In the genomic region with DNA sequence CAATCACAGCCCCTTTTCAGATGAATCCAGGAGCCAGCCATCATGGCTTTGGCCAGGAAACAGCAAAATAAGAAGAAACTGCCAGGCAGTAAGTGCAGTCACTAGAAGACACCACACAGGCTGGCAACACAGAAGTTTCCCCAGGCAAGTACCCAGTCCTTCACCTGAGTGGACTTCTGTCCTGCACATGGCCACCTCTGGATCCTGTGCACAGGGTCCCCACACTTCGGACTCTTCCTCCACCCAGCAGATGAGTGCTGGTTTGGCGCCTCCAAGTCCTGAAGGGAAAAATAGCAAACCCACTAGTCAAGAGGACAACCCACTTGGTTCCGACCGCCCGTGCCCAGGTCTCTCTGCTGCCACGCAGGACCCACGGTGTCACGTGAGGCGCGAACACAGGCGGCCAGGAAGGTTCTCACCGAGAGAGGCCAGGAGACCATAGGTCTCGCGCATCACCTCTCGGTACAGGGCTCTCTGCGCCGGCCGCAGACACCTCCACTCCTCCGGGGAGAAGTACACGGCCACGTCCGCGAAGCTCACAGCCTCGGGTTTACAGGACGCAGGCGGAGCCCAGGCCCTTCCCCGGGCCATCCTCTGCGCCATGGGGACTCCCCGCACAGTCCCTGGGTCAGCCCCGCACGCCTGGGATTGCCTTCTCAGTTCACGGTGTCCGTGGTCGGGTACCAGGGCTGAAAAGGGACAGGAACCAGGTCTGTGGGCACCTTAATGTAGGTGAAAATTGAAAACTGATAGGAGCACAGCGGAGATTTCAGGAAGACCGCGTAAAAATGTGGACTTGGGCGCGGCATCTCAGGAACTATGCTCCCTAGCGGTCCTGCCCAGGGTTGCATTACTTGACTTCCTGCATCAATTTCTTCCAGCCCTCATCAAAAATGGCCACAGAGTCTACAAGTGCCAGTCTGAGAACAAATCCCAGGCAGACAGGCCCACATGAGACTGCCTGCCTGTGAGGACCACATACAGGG, we compare ENCODE assay signal across 7 mouse cellular contexts. TPM values are rescaled to one million over a fixed set of nuclear protein-coding genes. Genes with fewer than 3 reads are reported as not detected.
DNase-seq lines count a peak whose midpoint lies in the region; ATAC-seq and TF ChIP-seq lines count a peak whose summit lies in the region.
"Not testable (repeated sequence)": the region's sequence is repeated elsewhere in the genome, so short reads cannot be mapped to it uniquely, and the experiment has no call there.

TSS of gene Zfp764 (minus strand) at position 821 of the 986 bp plus-strand sequence.

- H3K4me2 ChIP-seq in embryonic facial prominence, embryonic 13.5 days = peak within 1 kb of the TSS; percentile 91
- peak within 1 kb of the TSS; percentile 88 for H3K4me2 ChIP-seq in limb, embryonic 12.5 days
- peak within 1 kb of the TSS; percentile 90 for H3K4me2 ChIP-seq in midbrain, embryonic 15.5 days

- DNase-seq in adrenal gland, postnatal 25 days = peak; percentile 79
- DNase-seq in heart, adult 18-20 months = peak; percentile 91 to 95
- peak; percentile 95 for DNase-seq in kidney, adult 2 months
- peak; percentile 81 to 85 for DNase-seq in spleen, adult 2 months (ENCODE audit: low read depth in 1 of 2, low spot score in 2 of 2)

- H3K9me3 ChIP-seq in embryonic facial prominence, embryonic 13.5 days; limb, embryonic 12.5 days; midbrain, embryonic 15.5 days: not testable (repeated sequence)

- H3K9ac ChIP-seq in embryonic facial prominence, embryonic 13.5 days = peak within 1 kb of the TSS; percentile 84
- peak within 1 kb of the TSS; percentile 86 for H3K9ac ChIP-seq in limb, embryonic 12.5 days (replicated peaks)
- H3K9ac ChIP-seq in midbrain, embryonic 15.5 days = peak within 1 kb of the TSS; percentile 74

- ATAC-seq in embryonic facial prominence, embryonic 13.5 days (ENCODE audit: insufficient number of reproducible peaks, insufficient read depth, low FRiP score, low TSS enrichment, low read depth) = peak; percentile 78
- peak; percentile 75 for ATAC-seq in limb, embryonic 12.5 days (ENCODE audit: insufficient number of reproducible peaks, insufficient read depth, low FRiP score, low TSS enrichment, low read depth)
- peak; percentile 89 for ATAC-seq in midbrain, embryonic 15.5 days (replicated peaks)

- H3K27ac ChIP-seq in embryonic facial prominence, embryonic 13.5 days = peak within 1 kb of the TSS; percentile 77; the same call in 1 of the 2 replicates
- peak within 1 kb of the TSS; percentile 72 for H3K27ac ChIP-seq in kidney, adult 2 months (ENCODE audit: insufficient read depth, low read depth, low read length)
- H3K27ac ChIP-seq in limb, embryonic 12.5 days = peak within 1 kb of the TSS; percentile 83
- H3K27ac ChIP-seq in midbrain, embryonic 15.5 days = peak within 1 kb of the TSS; percentile 80
- H3K27ac ChIP-seq in spleen, adult 2 months (ENCODE audit: insufficient read depth, low read length) = peak within 1 kb of the TSS; percentile 90

- peak; percentile 73 for TF ChIP-seq CTCF in kidney, adult 2 months (conservative IDR thresholded peaks at IDR 0.05; ENCODE audit: insufficient read depth, insufficient read length, low read depth, low read length)
- TF ChIP-seq CTCF in spleen, adult 2 months (IDR thresholded peaks at IDR 0.05; ENCODE audit: extremely low read depth, insufficient read depth, insufficient read length, insufficient replicate concordance) = peak; percentile 53; the same call in 1 of the 2 replicates

- H3K36me3 ChIP-seq in embryonic facial prominence, embryonic 13.5 days; kidney, adult 2 months (ENCODE audit: control insufficient read depth, insufficient read depth, low read length); limb, embryonic 12.5 days; midbrain, embryonic 15.5 days (replicated peaks); spleen, adult 2 months (ENCODE audit: control insufficient read depth, insufficient read depth, low read length): not testable (repeated sequence)

- H3K4me1 ChIP-seq in embryonic facial prominence, embryonic 13.5 days; kidney, adult 2 months (ENCODE audit: control insufficient read depth, insufficient read depth, low read length); limb, embryonic 12.5 days (replicated peaks); midbrain, embryonic 15.5 days; spleen, adult 2 months (ENCODE audit: control insufficient read depth, insufficient read depth, insufficient read length): not testable (repeated sequence)

- 7% methylated on average over 40 of the region's 40 CpGs for WGBS in embryonic facial prominence, embryonic 13.5 days
- WGBS in kidney, adult 2 months = 1% methylated on average over 40 of the region's 40 CpGs
- WGBS in limb, embryonic 12.5 days = 5% methylated on average over 40 of the region's 40 CpGs
- 6% methylated on average over 39 of the region's 40 CpGs for WGBS in midbrain, embryonic 15.5 days
- WGBS in spleen, adult 2 months = 1% methylated on average over 40 of the region's 40 CpGs

- peak within 1 kb of the TSS; percentile 59 for H3K4me3 ChIP-seq in embryonic facial prominence, embryonic 13.5 days
- H3K4me3 ChIP-seq in kidney, adult 2 months (ENCODE audit: insufficient read depth, low read depth, low read length) = peak within 1 kb of the TSS; percentile 77
- peak within 1 kb of the TSS; percentile 57 for H3K4me3 ChIP-seq in limb, embryonic 12.5 days (replicated peaks)
- peak within 1 kb of the TSS; percentile 53 for H3K4me3 ChIP-seq in midbrain, embryonic 15.5 days
- H3K4me3 ChIP-seq in spleen, adult 2 months (ENCODE audit: extremely low read depth, insufficient read depth, insufficient read length) = peak within 1 kb of the TSS; percentile 72

- TF ChIP-seq POLR2A in kidney, adult 2 months (IDR thresholded peaks at IDR 0.05; ENCODE audit: low read depth, low read length) = peak; percentile 61
- TF ChIP-seq POLR2A in spleen, adult 2 months (IDR thresholded peaks at IDR 0.05; ENCODE audit: low read depth, low read length) = peak; percentile 28; the same call in 1 of the 2 replicates

- H3K27me3 ChIP-seq in embryonic facial prominence, embryonic 13.5 days; kidney, adult 2 months (replicated peaks; ENCODE audit: control insufficient read depth, insufficient read depth, low read length); limb, embryonic 12.5 days; midbrain, embryonic 15.5 days (replicated peaks); spleen, adult 2 months (ENCODE audit: control insufficient read depth, insufficient read depth, low read length): not testable (repeated sequence)

RNA-seq across cellular contexts. Expression of gene Zfp764, which starts in this region (rescaled TPM):
- total RNA-seq in adrenal gland, postnatal 25 days (2021) = 7.5 and 8.0 TPM in 2 replicates
- 7.7 and 8.2 TPM in 2 replicates for polyA plus RNA-seq in embryonic facial prominence, embryonic 13.5 days (2015; fragmentation: Nextera tagmentation; extraction: Ambion mirVana)
- total RNA-seq in heart, adult 18-20 months (2021) = 1 to 10 TPM; 2.4 to 3.3 TPM
- polyA plus RNA-seq in kidney, adult 2 months (2012; rRNA removed) = 6.2 and 6.6 TPM in 2 replicates
- 7.0 and 8.3 TPM in 2 replicates for polyA plus RNA-seq in limb, embryonic 12.5 days (2016; fragmentation: Nextera tagmentation; extraction: Ambion mirVana)
- 5.7 and 6.4 TPM in 2 replicates for polyA plus RNA-seq in midbrain, embryonic 15.5 days (2015; fragmentation: Nextera tagmentation; extraction: Ambion mirVana)
- 6.1 TPM in 2 replicates for polyA plus RNA-seq in spleen, adult 2 months (2012; rRNA removed)

Comparison
In these comparisons a context has a peak if more than half of its experiments do, and no peak if none do; other contexts are left out.
1. Peak in every context shown above with its lines: DNase-seq, ATAC-seq, H3K4me3 ChIP-seq and H3K27ac ChIP-seq.